24 mouse cellular contexts compared by ENCODE assay signal in the genomic region with DNA sequence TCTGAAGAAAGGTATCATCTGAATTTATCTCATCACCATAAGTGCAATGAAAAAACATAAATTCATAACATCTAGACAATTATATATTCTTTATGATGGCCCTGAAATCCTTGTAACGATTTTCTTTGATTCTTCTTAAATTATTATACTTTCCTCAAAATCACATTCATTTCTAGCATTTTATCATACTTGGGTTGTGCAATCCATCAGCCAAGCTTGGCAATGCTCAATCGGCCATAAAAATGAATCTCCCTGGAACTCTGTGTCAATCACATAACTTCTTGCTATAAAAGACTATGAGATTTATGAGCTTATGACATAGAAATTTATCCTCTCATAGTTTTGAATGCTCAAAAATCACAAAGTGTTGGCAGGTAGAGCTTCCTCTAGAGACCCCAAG.
"Had no signal": no experiment of that assay in that cellular context is flagged by ENCODE, and none has a peak within 500 bp of the region (broad histone marks: within the 10 kb centered on the region; RNA-seq: fewer than 3 reads in every experiment).

No protein-coding gene starts in this region.

- H3K4me3 ChIP-seq: heart, adult 2 months; heart, embryonic 13.5 days; heart, embryonic 15.5 days; hindbrain, embryonic 13.5 days; hindbrain, embryonic 15.5 days; left cerebral cortex, adult 2 months; limb, embryonic 10.5 days; limb, embryonic 12.5 days; liver, embryonic 13.5 days; liver, embryonic 15.5 days had no signal

- H3K9ac ChIP-seq: heart, embryonic 13.5 days; heart, embryonic 15.5 days; hindbrain, embryonic 13.5 days; hindbrain, embryonic 15.5 days; limb, embryonic 12.5 days; liver, embryonic 13.5 days; liver, embryonic 15.5 days had no signal

- H3K4me2 ChIP-seq: heart, embryonic 11.5 days; heart, embryonic 13.5 days; heart, embryonic 15.5 days; hindbrain, embryonic 13.5 days; hindbrain, embryonic 15.5 days; limb, embryonic 12.5 days; liver, embryonic 11.5 days; liver, embryonic 13.5 days; liver, embryonic 15.5 days had no signal

- H3K9me3 ChIP-seq: heart, embryonic 13.5 days; heart, embryonic 15.5 days; hindbrain, embryonic 13.5 days; hindbrain, embryonic 15.5 days; limb, embryonic 10.5 days; limb, embryonic 12.5 days; liver, embryonic 15.5 days had no signal

- H3K36me3 ChIP-seq: heart, embryonic 13.5 days; heart, embryonic 15.5 days; hindbrain, embryonic 13.5 days; hindbrain, embryonic 15.5 days; limb, embryonic 10.5 days; limb, embryonic 12.5 days; liver, embryonic 13.5 days; liver, embryonic 15.5 days had no signal

- DNase-seq: gastrocnemius, postnatal 14 days; gastrocnemius, postnatal 36 days; heart, adult 11 months; heart, adult 2 months; heart, postnatal 14 days; heart, postnatal 36 days; kidney, adult 11 months; kidney, adult 2 months; kidney, postnatal 14 days; layer of hippocampus, postnatal 36 days; liver; liver, embryonic 13.5 days had no signal

- ATAC-seq: hindbrain, postnatal 0 days; intestine, embryonic 16.5 days had no signal

- H3K27me3 ChIP-seq: heart, embryonic 13.5 days; heart, embryonic 15.5 days; hindbrain, embryonic 13.5 days; hindbrain, embryonic 15.5 days; limb, embryonic 12.5 days; liver, embryonic 13.5 days; liver, embryonic 15.5 days had no signal

- H3K27ac ChIP-seq: heart, adult 2 months; heart, embryonic 13.5 days; heart, embryonic 15.5 days; hindbrain, embryonic 13.5 days; hindbrain, embryonic 15.5 days; hindbrain, postnatal 0 days; left cerebral cortex, adult 2 months; limb, embryonic 10.5 days; limb, embryonic 12.5 days; liver, embryonic 13.5 days; liver, embryonic 15.5 days had no signal

- H3K4me1 ChIP-seq: heart, embryonic 15.5 days; hindbrain, embryonic 13.5 days; hindbrain, embryonic 15.5 days; limb, embryonic 10.5 days; limb, embryonic 12.5 days; liver, embryonic 13.5 days; liver, embryonic 15.5 days had no signal
